Mouse (Mus musculus) bone marrow macrophage, adult 2 months (primary cell): ENCODE results near the gene Gtf2a1l. TPM values are rescaled to one million over a fixed set of nuclear protein-coding genes. Genes with fewer than 3 reads are reported as not detected.

Source experiments
- H3K27ac ChIP-seq: 2 replicates; pipeline ENCODE4 v1.5.1; 2012; ENCODE audit warnings: low read depth, low read length; ENCODE audit not compliant: insufficient read depth
- H3K4me1 ChIP-seq: 2 replicates; pipeline ENCODE4 v1.6.1; 2012; ENCODE audit warnings: low read length; ENCODE audit not compliant: control insufficient read depth, insufficient read depth
- H3K4me3 ChIP-seq: 2 replicates; pipeline ENCODE4 v1.5.1; 2012; ENCODE audit warnings: mild to moderate bottlenecking, low read length, moderate library complexity; ENCODE audit not compliant: insufficient read depth
- CTCF ChIP-seq: IDR thresholded peaks from 2 replicates; pipeline ENCODE4 v1.5.1; 2012; ENCODE audit warnings: low read depth, mild to moderate bottlenecking, low read length, moderate library complexity
- POLR2A ChIP-seq: IDR thresholded peaks from 2 replicates; pipeline ENCODE4 v1.6.1; 2012; ENCODE audit warnings: mild to moderate bottlenecking, low read depth, low read length, borderline replicate concordance
- polyA plus RNA-seq: library from polyadenylated mRNA; stranded (reverse); fragments of >200 nt; gene quantifications from 2 replicates; pipeline ENCODE4 v1.2.4, GENCODE M21; 2012; ENCODE audit not compliant: missing spikeins, insufficient read depth, insufficient read length

Gtf2a1l gene
- polyA plus RNA-seq, 1 experiment, result not detected

DNA sequence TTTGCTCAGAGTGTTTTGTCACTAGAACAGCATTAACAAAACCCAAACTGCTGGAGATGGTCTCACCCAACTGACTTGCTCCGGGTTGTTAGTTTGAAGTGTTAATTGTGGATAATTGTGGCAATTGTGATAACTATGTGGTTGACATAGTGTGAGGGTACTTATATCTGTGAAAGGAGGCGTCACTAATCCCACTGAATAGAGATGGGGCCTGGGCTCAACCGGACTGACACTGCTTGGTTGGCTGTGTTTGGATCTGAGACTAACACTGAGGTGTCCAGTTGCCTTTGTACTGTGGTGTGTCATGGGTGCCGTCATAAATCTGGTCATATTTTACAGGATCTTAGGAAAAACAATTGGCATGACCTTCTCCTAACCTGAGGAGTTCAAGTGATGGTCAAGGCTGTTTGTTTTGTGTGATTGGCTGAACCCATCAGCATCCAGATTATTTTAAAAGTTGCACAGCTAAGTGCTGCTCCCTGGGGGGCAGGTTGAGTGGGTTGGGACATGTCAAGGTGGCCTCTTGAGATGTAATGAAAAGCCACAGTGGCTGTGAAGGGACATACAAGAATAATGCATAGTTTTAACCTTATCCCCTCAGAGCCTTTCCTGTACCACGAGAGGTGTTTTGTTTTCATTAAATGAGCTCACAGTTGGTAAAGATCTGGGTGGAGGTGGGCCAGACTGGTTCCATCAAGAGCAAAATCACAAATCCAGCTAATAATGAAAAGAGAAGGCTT lies 95.1 kb downstream of the Gtf2a1l start:
- no peak for TF ChIP-seq POLR2A
- TF ChIP-seq CTCF, result no peak
- Histone ChIP-seq H3K27ac (no peak overlapping the region), H3K4me3 (no peak overlapping the region), H3K4me1 (no peaks in the 10 kb centered on the region)

DNA sequence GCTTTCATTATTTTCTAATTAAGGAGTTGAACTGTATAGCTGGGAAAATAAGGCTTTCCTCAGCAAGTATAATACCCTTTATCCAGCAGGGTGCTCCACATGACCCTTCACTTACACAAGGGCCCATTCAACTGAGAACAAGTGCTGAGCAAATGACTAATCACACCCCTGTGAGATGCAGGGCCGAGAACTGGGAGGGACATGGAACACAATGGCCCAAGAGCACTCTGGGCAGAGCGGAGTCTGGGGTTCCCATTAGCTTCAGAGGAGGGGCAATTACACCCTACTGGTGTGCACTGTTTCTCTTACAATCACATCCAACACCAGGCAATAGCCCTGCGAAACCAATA lies 95.7 kb downstream of the Gtf2a1l start:
- H3K4me1 ChIP-seq, result no peaks in the 10 kb centered on the region

More for the DNA sequence above, 95.7 kb downstream of the Gtf2a1l start:
- H3K27ac ChIP-seq, result no peak overlapping the region
- H3K4me3 ChIP-seq, result no peak overlapping the region
- TF ChIP-seq CTCF (no peak), POLR2A (no peak)

Other genes with a start within 250 kb of the Gtf2a1l start
- gene Foxn2, start 227.9 kb upstream of the Gtf2a1l start, polyA plus RNA-seq, result 30.1 and 32.5 TPM in 2 replicates
- 103 and 109 TPM in 2 replicates for gene Ppp1r21, start 138.5 kb upstream of the Gtf2a1l start, polyA plus RNA-seq
- 0.55 TPM in 2 replicates for gene Ston1, start 71.0 kb upstream of the Gtf2a1l start, polyA plus RNA-seq
- not detected in 2 replicates for gene Lhcgr, start 123.3 kb downstream of the Gtf2a1l start, polyA plus RNA-seq